Mouse (Mus musculus) kidney, postnatal 25 days (tissue): ENCODE data around the gene Rbpms2.

Source experiments
- DNase-seq, 2 experiments: peaks; one replicate each; pipeline ENCODE4 v3.0.0; 2021; ENCODE audit warnings: mixed read lengths in 2 of 2

The Rbpms2 gene

GRCm38 (mm10) chr9:65697992-65698391, 68.5 kb downstream of the Rbpms2 start:
- no peak for DNase-seq

DNA sequence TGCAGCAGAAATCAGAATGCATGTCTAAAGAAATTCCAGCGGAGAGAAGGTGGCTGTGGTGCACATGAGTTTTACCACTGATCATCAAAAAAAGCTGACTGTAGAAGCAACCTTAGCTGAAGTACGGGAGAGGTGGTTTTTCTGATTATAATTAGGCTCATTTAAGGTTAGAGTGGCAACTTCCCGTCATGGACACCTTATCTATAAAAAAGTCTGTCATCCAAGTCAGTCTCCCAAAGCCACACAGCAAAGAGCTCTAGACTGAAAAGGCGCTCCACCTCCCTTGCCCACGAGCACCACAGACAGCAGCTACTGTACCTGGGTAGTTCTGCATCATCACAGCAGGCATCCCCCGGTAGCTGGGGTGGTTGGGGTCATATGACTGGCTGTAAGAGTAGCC, 71.1 kb downstream of the Rbpms2 start:
- no peak for DNase-seq

DNA sequence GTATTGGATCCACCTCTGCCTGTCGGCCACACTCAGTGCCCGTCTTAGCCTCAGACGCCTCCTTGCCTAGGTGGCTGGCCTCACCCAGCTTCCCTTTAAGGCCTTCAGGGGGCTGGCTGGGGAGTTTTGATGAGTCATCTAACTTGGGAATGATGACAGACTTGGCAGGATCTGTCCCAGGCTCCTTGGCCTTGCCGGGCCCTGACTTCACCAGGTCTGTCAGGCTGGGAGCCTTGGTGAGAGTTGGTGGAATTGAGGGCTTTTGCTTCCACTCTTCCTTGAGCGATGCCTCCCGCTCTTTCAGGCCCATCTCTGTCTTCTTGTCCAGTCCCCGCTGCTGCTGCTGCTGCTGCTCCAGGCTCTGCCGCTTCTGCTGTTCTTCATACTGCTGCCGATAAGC, 72.8 kb downstream of the Rbpms2 start:
- no peak for DNase-seq

DNA sequence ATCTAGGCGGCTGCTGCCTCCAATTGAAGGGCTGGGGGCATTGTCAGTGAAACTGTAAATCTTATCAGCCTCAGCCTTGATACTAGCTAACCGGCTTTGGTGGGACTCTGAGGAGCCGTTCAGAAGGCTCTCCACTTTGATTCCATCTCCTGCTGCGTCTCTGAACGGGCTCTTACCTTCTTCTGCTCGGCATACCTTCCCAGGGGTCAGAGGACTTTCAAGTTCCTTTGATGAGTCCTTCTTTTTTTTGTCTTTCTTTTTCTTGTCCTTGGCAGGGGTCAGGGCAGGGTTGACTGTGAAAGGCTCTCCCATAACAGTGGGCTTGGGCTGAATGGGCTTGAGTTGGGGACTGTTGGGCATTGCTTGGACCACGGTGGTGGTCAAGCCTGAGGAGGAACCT, 73.8 kb downstream of the Rbpms2 start:
- no peak for DNase-seq

DNA sequence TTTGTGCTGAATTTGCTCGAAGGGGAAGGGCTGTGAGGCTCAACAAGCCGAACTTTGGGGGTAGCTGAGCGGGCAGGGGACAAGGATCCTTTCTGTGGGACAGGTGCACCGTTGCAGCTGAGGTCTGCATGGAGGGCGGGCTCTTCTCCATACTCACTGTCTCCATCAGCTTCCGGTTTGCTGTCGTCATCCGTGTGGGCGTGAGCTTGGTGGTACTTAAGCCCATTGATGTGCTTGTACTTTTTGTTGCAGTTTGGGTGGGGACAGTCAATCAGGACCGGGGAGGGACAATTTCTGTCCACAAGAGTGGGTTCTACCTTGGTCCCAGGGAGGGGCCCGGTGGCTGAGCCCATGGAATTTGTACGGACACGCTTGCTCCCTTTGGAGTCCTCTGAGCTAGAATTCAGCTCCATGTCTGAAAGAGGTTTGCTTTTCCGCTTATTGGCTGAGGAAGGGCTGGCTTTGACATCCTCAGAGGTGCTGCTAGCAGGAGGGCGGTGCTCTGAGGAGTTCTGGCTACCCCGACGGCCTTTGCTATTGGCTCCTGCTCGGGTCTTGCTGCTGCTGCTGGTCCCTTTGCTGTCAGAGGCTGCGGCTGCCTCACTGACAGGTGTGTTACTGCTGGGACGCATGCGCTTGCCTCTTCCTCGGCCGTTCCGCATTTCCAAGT, 74.6 kb downstream of the Rbpms2 start:
- DNase-seq = no peak
